ENCODE assay signal across 8 mouse cellular contexts in the genomic region with DNA sequence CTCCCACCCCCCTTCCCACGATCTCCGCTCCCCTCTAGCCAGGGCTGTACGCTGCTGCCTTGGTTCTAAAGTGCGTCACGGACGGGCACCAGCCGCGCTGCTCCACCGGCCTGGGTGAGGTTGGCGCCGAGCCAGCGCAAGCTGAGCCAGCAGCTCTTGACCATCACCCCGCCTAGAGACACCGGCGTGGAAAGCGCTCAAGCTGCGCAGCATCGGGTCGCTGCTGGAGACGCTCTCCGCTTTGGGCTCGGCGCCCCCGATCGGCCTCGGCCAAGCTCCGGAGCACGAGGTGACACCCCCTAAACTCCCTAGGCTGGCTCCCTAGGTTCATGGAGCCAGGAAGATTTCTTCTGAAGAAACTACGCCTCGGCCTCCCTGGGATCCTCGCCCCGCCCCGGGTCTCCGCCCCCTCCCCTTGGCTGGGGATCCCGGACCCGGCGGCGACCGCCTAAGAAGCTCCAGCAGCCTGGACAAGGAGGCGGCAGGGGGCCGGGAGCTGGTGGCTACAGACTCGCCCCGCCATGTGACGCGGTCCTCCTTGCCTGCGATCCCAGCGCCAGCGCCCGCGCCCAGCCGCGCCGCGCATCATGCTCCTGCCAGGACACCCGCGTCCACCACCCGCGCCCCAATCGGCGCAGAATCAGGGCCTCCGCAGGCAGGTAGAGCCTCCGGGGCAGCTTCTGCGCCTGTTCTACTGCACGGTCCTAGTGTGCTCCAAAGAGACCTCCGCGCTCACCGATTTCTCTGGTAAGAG. TPM values are rescaled to one million over a fixed set of nuclear protein-coding genes. Genes with fewer than 3 reads are reported as not detected.
DNase-seq lines count a peak whose midpoint lies in the region; ATAC-seq and TF ChIP-seq lines count a peak whose summit lies in the region.

No protein-coding gene starts in this region.

- peak overlapping the region; percentile 10; the same call in 1 of the 2 replicates for H3K27ac ChIP-seq in MEL (ENCODE audit: control insufficient read depth, low read depth, low read length)
- H3K27ac ChIP-seq in forebrain, embryonic 16.5 days (ENCODE audit: low read length) = peak overlapping the region; percentile 21; the same call in 1 of the 2 replicates
- 0 out of 2 replicates have a peak overlapping the region, but pooled peaks have one; percentile 0 for H3K27ac ChIP-seq in olfactory bulb, adult 2 months (ENCODE audit: insufficient read depth, low read depth, low read length)

- peak; percentile 66 for ATAC-seq in forebrain, embryonic 16.5 days

- peak overlapping the region; percentile 66 for H3K9ac ChIP-seq in MEL (ENCODE audit: control insufficient read depth, low read depth, low read length, poor library complexity, severe bottlenecking)
- peak overlapping the region; percentile 65 for H3K9ac ChIP-seq in forebrain, embryonic 16.5 days (replicated peaks; ENCODE audit: low read depth, low read length)

- peaks cover 0 to 9% of the 10 kb centered on the region in 2 experiments; a peak in 2 of 4 replicates for H3K4me1 ChIP-seq in MEL (ENCODE audit: control insufficient read depth in 1 of 2, insufficient read depth in 2 of 2, low read length in 2 of 2)
- peaks cover 31% of the 10 kb centered on the region for H3K4me1 ChIP-seq in forebrain, embryonic 16.5 days (replicated peaks; ENCODE audit: control insufficient read depth, insufficient read depth, low read length)
- H3K4me1 ChIP-seq in lung, adult 2 months (ENCODE audit: control insufficient read depth, insufficient read depth, low read length) = 0 out of 2 replicates have a peak, but pooled peaks cover 3% of the 10 kb centered on the region
- peaks cover 18% of the 10 kb centered on the region for H3K4me1 ChIP-seq in olfactory bulb, adult 2 months (ENCODE audit: control insufficient read depth, insufficient read depth, low read length)

- no peak for TF ChIP-seq CTCF in MEL (IDR thresholded peaks at IDR 0.05 in 2 of 3, conservative IDR thresholded peaks at IDR 0.05 in 1 of 3; ENCODE audit: control insufficient read depth in 1 of 3, insufficient read depth in 1 of 3, low read depth in 2 of 3, low read length in 3 of 3, poor library complexity in 1 of 3, severe bottlenecking in 1 of 3)
- TF ChIP-seq CTCF in lung, adult 2 months (IDR thresholded peaks at IDR 0.05; ENCODE audit: insufficient read depth, low read length) = no peak
- TF ChIP-seq CTCF in olfactory bulb, adult 2 months (IDR thresholded peaks at IDR 0.05; ENCODE audit: insufficient read depth, low read depth, low read length) = no peak

- H3K9me3 ChIP-seq in MEL (replicated peaks; ENCODE audit: insufficient read depth, low read length) = no peaks in the 10 kb centered on the region
- no peaks in the 10 kb centered on the region for H3K9me3 ChIP-seq in forebrain, embryonic 16.5 days (ENCODE audit: control insufficient read depth, low read length)

- peak overlapping the region; percentile 84 for H3K4me2 ChIP-seq in forebrain, embryonic 16.5 days (ENCODE audit: low read length)

- no peaks in the 10 kb centered on the region; the same call in 1 of the 2 replicates for H3K79me2 ChIP-seq in MEL (ENCODE audit: control insufficient read depth, insufficient read depth, low read length, poor library complexity)

- TF ChIP-seq RAD21 in MEL (IDR thresholded peaks at IDR 0.05; ENCODE audit: low read depth, low read length) = no peak

- TF ChIP-seq EP300 in MEL (IDR thresholded peaks at IDR 0.05; ENCODE audit: low read depth in 1 of 2, low read length in 2 of 2) = no peak

- H3K36me3 ChIP-seq in MEL (ENCODE audit: control insufficient read depth in 1 of 2, insufficient read depth in 2 of 2, low read length in 2 of 2) = no peaks in the 10 kb centered on the region; a peak in 1 of 4 replicates
- H3K36me3 ChIP-seq in forebrain, embryonic 16.5 days (ENCODE audit: control insufficient read depth, insufficient read depth) = no peaks in the 10 kb centered on the region

- peak; percentile 37 for DNase-seq in MEL (ENCODE audit: low read depth, low spot score)
- DNase-seq in cerebellum, adult 18-20 months = peak; percentile 84 to 88
- peak; percentile 83 to 84 for DNase-seq in heart, postnatal 36 days
- peak; percentile 20 to 52 for DNase-seq in layer of hippocampus, adult 18-20 months (ENCODE audit: low spot score in 2 of 2)
- DNase-seq in lung, adult 2 months = peak; percentile 88
- peak; percentile 70 to 77 for DNase-seq in urinary bladder, adult 18-20 months (ENCODE audit: low spot score in 2 of 2)

- TF ChIP-seq POLR2A in MEL (IDR thresholded peaks at IDR 0.05; ENCODE audit: control insufficient read depth in 1 of 2, insufficient read depth in 1 of 2, low read depth in 1 of 2, low read length in 2 of 2, poor library complexity in 1 of 2) = no peak
- TF ChIP-seq POLR2A in lung, adult 2 months (IDR thresholded peaks at IDR 0.05; ENCODE audit: borderline replicate concordance, extremely low read depth, low read depth, low read length) = peak; percentile 53; the same call in 1 of the 2 replicates
- TF ChIP-seq POLR2A in olfactory bulb, adult 2 months (IDR thresholded peaks at IDR 0.05; ENCODE audit: insufficient read depth, low read depth, low read length) = no peak

- intact Hi-C loops in heart, postnatal 36 days (cut with DNase I) = loop anchor here (2.0 kb wide), 1 partner anchor 104 kb away; the partner anchor contains the start of gene Cfap298

- H3K4me3 ChIP-seq in MEL (ENCODE audit: control insufficient read depth in 1 of 2, insufficient read depth in 1 of 2, low read depth in 2 of 2, low read length in 2 of 2) = peak overlapping the region; percentile 68 to 85
- peak overlapping the region; percentile 67 for H3K4me3 ChIP-seq in forebrain, embryonic 16.5 days (replicated peaks; ENCODE audit: low read length)
- H3K4me3 ChIP-seq in lung, adult 2 months (replicated peaks; ENCODE audit: extremely low read depth, low read depth, low read length) = peak overlapping the region; percentile 86
- H3K4me3 ChIP-seq in olfactory bulb, adult 2 months (ENCODE audit: insufficient read depth, low read depth, low read length) = peak overlapping the region; percentile 53

- WGBS in forebrain, embryonic 16.5 days = under 1% methylated on average over 66 of the region's 67 CpGs
- under 1% methylated on average over 66 of the region's 67 CpGs for WGBS in lung, adult 2 months
- WGBS in olfactory bulb, adult 2 months = under 1% methylated on average over 67 of the region's 67 CpGs

- H3K27me3 ChIP-seq in MEL (ENCODE audit: control insufficient read depth in 1 of 2, insufficient read depth in 2 of 2, low read length in 2 of 2) = peaks cover under 1 to 4% of the 10 kb centered on the region in 2 experiments; a peak in 1 of 4 replicates
- peaks cover 3% of the 10 kb centered on the region; the same call in 1 of the 2 replicates for H3K27me3 ChIP-seq in forebrain, embryonic 16.5 days (replicated peaks; ENCODE audit: control insufficient read depth, insufficient read depth, low read length)

TF ChIP-seq in MEL, 35 proteins besides CTCF, POLR2A, EP300 and RAD21:
- 0 out of 2 replicates have a peak, but pooled peaks have one; percentile 18 for TF ChIP-seq NRF1 (IDR thresholded peaks at IDR 0.05; ENCODE audit: insufficient read depth, low read depth, low read length, poor library complexity, severe bottlenecking)
- no peak for TF ChIP-seq GABPA (IDR thresholded peaks at IDR 0.05; ENCODE audit: low read depth, low read length)
- TF ChIP-seq SIN3A (IDR thresholded peaks at IDR 0.05; ENCODE audit: low read length) = peak; percentile 39; the same call in 1 of the 2 replicates

RNA-seq across cellular contexts. Expression of gene Eva1c, which starts 4.3 kb away (rescaled TPM):
- not detected in 2 replicates for total RNA-seq in MEL (2012; rRNA removed)
- polyA plus RNA-seq in MEL (2012; ENCODE audit: insufficient read depth in 1 of 2, insufficient read length in 2 of 2, low read depth in 1 of 2, low replicate concordance in 2 of 2, missing spikeins in 1 of 2) = under 1 TPM in 1 of 2 experiments, not detected in 1; 0.06 TPM
- 5.9 and 7.2 TPM in 2 replicates for polyA plus RNA-seq in forebrain, embryonic 16.5 days (2015; fragmentation: Nextera tagmentation; extraction: Ambion mirVana)
- total RNA-seq in heart, postnatal 36 days (2021) = 1 to 10 TPM; 1.1 to 1.4 TPM
- total RNA-seq in layer of hippocampus, adult 18-20 months (2021) = 1 to 10 TPM; 2.8 to 3.0 TPM
- 8.9 and 14.2 TPM in 2 replicates for polyA plus RNA-seq in lung, adult 2 months (2012; rRNA removed)
- polyA plus RNA-seq in olfactory bulb, adult 2 months (2012; ENCODE audit: insufficient read depth, insufficient read length, low replicate concordance, missing spikeins) = not detected in 2 replicates

RNA-seq across cellular contexts. Expression of gene Urb1, which starts 20.6 kb away (rescaled TPM):
- total RNA-seq in MEL (2012; rRNA removed) = 32.1 and 35.3 TPM in 2 replicates
- polyA plus RNA-seq in MEL (2012; ENCODE audit: insufficient read depth in 1 of 2, insufficient read length in 2 of 2, low read depth in 1 of 2, low replicate concordance in 2 of 2, missing spikeins in 1 of 2) = 10 to 100 TPM; 26.2 to 36.7 TPM
- 9.7 and 11.7 TPM in 2 replicates for polyA plus RNA-seq in forebrain, embryonic 16.5 days (2015; fragmentation: Nextera tagmentation; extraction: Ambion mirVana)
- total RNA-seq in heart, postnatal 36 days (2021) = 1 to 10 TPM; 6.1 to 6.6 TPM
- 10 to 100 TPM; 14.7 to 14.9 TPM for total RNA-seq in layer of hippocampus, adult 18-20 months (2021)
- 4.0 TPM in 2 replicates for polyA plus RNA-seq in lung, adult 2 months (2012; rRNA removed)
- polyA plus RNA-seq in olfactory bulb, adult 2 months (2012; ENCODE audit: insufficient read depth, insufficient read length, low replicate concordance, missing spikeins) = not detected in 2 replicates

Comparison
In these comparisons a context has a peak if more than half of its experiments do, and no peak if none do; other contexts are left out.
1. Peak in every context shown above with its lines: DNase-seq, ATAC-seq, H3K4me3 ChIP-seq and H3K27ac ChIP-seq.
2. DNase-seq: peak in every context shown above with its lines; median percentile 88 in lung, adult 2 months; 86 in cerebellum, adult 18-20 months; 84 in heart, postnatal 36 days; 74 in urinary bladder, adult 18-20 months; 37 in MEL; 36 in layer of hippocampus, adult 18-20 months.